Mouse (Mus musculus): Measurements from ENCODE around the gene Hexim2. TPM values are rescaled to one million over a fixed set of nuclear protein-coding genes. Genes with fewer than 3 reads are reported as not detected.
A peak's percentile ranks its signal among the peaks of the same experiment; 100 is the strongest.

Gene Hexim2
- total RNA-seq, 2 experiments from 2014 or later, result 13.2 to 14.7 TPM

- DNase-seq (ENCODE audit: extremely low spot score in 1 of 2, low spot score in 1 of 2), result no peak
Measured at GRCm38 (mm10) chr11:103171286-103171620, 39.0 kb downstream of the Hexim2 start.

- no peak for DNase-seq (ENCODE audit: extremely low spot score in 1 of 2, low spot score in 1 of 2)
Measured at GRCm38 (mm10) chr11:103171703-103172391, 39.6 kb downstream of the Hexim2 start.

- DNase-seq (ENCODE audit: extremely low spot score in 1 of 2, low spot score in 1 of 2), result no peak
Measured at GRCm38 (mm10) chr11:103172392-103173040, 40.3 kb downstream of the Hexim2 start.

- no peak for DNase-seq (ENCODE audit: extremely low spot score in 1 of 2, low spot score in 1 of 2)
Measured at GRCm38 (mm10) chr11:103173041-103173770, 41.0 kb downstream of the Hexim2 start.

GRCm38 (mm10) chr11:103173771-103174344, 41.6 kb downstream of the Hexim2 start:
- no peak for DNase-seq (ENCODE audit: extremely low spot score in 1 of 2, low spot score in 1 of 2)

- DNase-seq (ENCODE audit: extremely low spot score in 1 of 2, low spot score in 1 of 2), result no peak
Measured at GRCm38 (mm10) chr11:103174411-103174832, 42.2 kb downstream of the Hexim2 start.

- peak in 1 of 2 experiments; percentile 4 for DNase-seq (ENCODE audit: extremely low spot score in 1 of 2, low spot score in 1 of 2)
Measured at GRCm38 (mm10) chr11:103174891-103175391, 42.7 kb downstream of the Hexim2 start.

- peak in 1 of 2 experiments; percentile 3 for DNase-seq (ENCODE audit: extremely low spot score in 1 of 2, low spot score in 1 of 2)
Measured at GRCm38 (mm10) chr11:103175688-103176442, 43.6 kb downstream of the Hexim2 start.

GRCm38 (mm10) chr11:103176510-103176909, 44.3 kb downstream of the Hexim2 start:
- DNase-seq (ENCODE audit: extremely low spot score in 1 of 2, low spot score in 1 of 2), result no peak

GRCm38 (mm10) chr11:103177216-103177615, 45.0 kb downstream of the Hexim2 start:
- DNase-seq (ENCODE audit: extremely low spot score in 1 of 2, low spot score in 1 of 2), result peak in 1 of 2 experiments; percentile 3

- peak in 1 of 2 experiments; percentile 2 for DNase-seq (ENCODE audit: extremely low spot score in 1 of 2, low spot score in 1 of 2)
Measured at GRCm38 (mm10) chr11:103177815-103178485, 45.7 kb downstream of the Hexim2 start.

- DNase-seq (ENCODE audit: extremely low spot score in 1 of 2, low spot score in 1 of 2), result no peak
Measured at GRCm38 (mm10) chr11:103178748-103179147, 46.5 kb downstream of the Hexim2 start.

- DNase-seq (ENCODE audit: extremely low spot score in 1 of 2, low spot score in 1 of 2), result no peak
Measured at GRCm38 (mm10) chr11:103180426-103180825, 48.2 kb downstream of the Hexim2 start.

- DNase-seq (ENCODE audit: extremely low spot score in 1 of 2, low spot score in 1 of 2), result no peak
Measured at GRCm38 (mm10) chr11:103181349-103181748, 49.1 kb downstream of the Hexim2 start.

GRCm38 (mm10) chr11:103181911-103182310, 49.7 kb downstream of the Hexim2 start:
- DNase-seq (ENCODE audit: extremely low spot score in 1 of 2, low spot score in 1 of 2), result no peak

- DNase-seq (ENCODE audit: extremely low spot score in 1 of 2, low spot score in 1 of 2), result peak in 1 of 2 experiments; percentile 67
Measured at GRCm38 (mm10) chr11:103184891-103185290, 52.7 kb downstream of the Hexim2 start.

Data from layer of hippocampus, postnatal 25 days (tissue).